Mouse (Mus musculus): ENCODE data around the gene Hipk2.
A peak's percentile ranks its signal among the peaks of the same experiment; 100 is the strongest.

The Hipk2 gene

DNA sequence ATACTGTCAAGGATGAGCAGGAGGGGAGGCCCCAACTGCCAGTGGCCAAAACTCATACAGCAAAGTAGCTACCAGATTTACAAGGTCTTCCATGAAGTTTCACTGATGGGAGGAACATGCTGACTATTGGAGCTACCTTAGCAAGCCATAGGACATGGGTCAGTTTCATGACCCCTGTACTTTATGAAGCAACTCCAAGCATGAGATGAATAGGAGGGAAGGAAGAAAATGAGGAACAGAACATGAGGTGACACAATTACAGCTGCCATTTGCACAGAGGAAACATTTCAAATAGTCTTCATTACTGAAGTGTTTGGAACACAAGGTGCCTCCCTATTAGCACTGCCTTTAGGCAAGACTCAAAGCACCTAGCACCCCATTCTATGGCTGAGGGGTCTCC lies 10.2 kb downstream of the Hipk2 start:
- DNase-seq: no peak

DNA sequence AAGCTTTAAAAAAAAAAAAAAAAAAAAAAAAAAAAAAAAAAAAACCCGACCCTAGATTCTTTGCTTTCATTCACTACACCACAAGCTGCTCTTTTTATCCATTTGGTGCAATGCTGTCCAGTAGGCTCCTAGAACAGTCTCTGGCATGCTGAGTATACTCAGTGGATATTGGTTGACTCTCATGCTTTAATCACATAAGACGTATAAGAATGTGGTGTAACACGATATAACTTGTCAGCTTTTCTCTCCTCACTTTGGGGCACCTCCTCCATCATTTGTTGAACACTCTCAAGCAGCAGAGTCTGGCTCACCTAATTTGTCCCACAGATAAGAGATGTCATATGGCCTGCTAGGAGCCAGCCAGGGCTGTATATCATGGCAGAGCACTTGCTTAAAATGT lies 12.4 kb downstream of the Hipk2 start:
- no peak for DNase-seq

DNA sequence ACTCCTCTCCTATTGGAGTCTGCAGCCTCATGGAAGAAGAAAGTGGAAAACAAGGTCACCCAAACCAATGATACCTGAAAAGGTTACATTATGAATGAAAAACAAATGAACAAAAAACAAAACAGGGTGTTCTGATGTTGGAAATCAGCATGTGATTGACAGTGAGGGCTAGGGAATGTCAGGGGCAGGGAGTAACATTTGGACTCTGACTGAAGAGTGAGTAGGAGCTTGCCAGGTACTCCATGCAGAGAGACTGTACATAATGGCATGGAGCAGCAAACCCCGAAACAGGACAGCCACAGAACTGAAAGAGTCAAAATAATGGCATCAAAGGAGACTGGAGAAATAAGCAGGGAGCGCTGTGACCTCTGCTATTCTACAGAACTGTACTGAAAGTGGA lies 15.7 kb downstream of the Hipk2 start:
- no peak for DNase-seq

DNA sequence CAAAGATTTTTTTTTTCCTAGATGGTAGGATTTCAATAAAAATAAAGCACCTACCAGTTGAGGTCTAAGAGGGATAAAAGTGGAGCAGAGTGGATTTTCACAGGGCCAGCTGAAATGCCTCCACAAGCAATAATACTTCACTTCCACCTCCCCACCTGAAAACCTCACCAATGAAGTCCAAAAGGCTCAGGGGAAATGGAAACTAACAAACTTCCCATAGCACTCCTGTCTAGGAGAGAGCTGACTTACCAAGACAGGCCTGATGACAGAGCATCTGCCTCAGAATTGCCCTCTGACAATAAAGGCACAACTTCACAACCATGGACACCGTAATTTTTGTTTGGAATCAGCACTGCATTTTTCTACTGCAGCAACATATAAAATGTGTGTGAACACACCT lies 16.1 kb downstream of the Hipk2 start:
- DNase-seq: no peak

DNA sequence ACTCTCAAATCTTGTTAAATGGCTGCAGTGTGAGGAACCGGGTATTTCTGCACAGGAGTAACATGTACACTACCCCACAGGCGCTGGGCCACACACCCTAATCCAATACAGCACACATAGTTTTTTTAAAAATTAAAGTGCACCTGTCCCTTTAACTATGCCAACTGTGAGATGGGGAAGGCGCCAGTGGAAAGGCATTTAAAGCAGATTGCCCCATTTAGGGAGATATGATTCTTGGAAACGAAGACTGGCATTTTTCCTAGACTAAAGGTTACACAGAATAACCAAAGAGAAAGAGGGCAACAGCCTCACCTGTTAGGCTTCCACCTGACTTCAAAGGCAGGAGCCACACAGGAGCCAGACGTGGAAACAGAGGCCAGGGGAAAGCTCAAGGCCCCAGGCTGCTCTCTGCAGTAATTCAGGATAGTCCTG lies 22.4 kb downstream of the Hipk2 start:
- DNase-seq: no peak

DNA sequence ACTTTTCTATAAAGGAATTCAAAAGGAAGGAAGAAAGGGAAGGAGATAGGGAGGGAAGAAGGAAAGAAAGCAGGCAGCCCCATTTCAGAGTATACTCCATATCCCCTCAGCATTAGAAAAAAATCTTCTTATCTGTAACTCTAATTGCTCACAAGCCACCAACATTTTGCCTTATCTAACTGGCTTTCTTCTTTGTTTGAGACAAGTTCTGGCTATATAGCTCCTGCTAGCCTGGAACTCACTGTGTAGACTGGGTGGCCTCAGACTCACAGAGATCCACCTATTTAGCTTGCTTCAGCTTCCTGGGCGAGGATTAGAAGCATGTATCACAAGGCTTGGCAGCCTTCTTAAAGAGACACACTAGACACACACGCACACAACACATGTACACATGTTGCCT lies 24.2 kb downstream of the Hipk2 start:
- DNase-seq: no peak

DNA sequence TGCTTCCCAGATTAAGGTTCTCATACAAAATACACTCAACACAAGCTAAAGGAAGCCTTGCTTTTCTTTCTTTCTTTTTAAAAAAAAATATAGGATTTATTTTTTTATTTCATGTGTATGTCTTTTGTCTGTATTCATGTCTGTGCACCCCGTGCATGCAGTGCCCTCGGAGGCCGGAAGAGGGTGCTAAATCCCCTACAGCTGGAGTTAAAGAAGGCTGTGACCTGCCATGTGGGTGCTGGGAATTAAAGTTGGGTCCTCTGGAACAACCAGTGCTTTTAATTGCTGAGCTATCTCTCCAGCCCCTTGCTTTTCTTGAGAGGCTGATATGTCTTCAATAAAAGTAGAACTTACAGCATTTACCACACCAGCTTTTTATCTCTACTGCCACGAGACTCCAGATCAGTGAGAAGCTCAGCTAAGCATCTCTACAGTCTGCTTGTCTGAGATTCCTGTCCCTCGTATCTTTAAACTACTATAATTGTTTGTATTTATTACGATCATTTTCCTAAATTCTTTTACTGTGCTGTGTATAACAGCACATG lies 25.2 kb downstream of the Hipk2 start:
- no peak for DNase-seq

DNA sequence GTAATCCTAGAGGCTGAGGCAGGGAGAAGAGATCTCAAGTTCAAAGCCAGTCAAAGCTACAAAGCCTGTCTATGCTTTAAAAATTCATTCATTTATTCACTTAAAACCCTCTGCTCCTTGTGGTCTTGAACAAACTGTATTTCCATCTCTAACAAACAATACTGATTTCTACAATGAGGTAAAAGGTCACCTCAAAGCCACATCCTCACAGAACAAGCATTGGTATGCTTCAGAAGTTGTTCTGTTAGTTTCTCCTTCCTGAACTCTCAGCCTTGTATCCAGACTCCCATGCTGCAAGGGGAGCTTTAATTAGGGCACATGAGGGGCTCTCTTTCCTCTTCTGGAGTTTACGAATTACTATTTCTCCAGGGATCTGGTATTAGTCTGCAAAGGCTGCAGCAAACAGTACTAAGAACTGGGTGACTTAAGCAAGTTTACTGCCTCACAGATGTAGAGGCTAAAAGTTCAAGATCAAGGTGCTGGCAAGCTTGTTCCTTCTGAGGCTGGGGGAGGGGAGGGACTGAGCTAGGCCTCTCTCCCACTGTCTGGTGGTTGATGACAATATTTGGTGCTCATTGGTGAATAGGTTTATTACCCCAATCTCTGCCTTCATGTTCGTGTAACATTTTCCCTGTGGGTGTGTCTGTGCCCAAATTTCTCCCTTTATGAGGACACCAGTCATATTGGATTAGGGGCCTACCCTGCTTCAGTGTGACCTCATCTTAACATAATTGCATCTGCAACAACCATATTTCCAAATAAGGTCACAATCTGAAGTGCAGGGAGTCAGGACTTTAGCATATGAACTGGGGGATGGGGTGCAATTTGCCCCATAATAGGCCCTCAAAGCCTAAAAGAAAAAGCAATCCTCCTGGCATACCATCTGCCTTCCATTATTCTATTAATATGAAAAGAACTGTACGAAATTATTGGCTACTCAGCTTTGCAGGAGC lies 27.7 kb downstream of the Hipk2 start:
- no peak for DNase-seq

DNA sequence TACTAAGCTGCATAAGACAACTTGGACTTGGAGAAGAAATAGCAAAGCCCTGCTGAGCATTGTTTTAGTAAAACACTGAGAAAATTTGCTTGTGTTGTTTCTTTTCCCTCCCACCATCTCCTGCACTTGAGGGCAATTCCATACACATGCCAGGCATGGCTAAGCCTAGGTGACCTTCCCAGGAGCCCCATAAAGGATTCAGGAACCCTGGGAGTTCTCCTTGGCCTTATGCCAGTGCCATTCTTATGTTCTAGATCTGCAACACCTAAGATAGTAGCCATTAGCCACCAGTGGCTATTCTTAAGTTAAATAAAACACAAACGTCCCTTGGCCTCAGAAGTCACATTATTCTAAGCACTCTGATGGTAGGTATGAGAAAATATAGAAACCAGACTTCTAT lies 28.5 kb downstream of the Hipk2 start:
- DNase-seq: peak; percentile 50

DNA sequence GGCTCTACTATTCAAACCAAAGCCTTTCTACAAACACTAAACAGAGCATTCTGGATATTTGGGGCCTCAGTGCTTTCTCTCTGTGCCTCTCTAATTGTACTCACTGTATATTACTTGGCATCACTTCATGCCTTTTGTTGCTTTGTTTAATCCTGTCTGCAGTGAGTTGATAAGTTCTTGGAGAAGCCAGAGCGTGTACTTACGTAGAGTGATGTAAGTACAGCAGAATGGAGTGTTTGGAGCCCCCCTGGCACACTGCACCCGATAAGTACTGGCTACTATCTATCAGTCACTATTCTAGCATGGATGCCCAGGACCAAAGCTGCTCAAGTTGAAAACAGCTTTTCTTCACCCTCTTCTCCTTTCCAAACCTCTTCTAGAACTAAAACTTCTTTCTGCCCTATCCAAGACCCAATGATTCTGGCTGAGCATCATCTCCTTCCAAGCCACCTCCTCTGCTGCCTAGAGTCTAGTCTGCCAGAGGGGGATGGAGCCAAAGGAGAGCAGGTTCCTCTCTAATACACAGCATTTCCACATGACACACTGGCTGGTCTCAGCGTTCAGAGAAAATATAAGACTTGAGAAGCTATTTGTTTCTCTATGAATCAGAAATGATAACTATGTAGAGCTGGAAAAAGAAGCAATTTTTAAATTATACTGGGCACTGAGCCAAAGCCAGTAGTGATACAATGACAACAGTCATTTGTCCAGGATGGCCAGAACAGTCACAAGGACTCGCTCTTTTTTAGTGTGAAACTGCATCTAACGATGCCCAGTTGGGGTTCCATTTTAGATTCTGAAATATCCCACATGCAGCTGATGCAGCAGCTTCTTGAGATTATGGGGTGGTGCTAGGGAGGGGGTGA lies 29.4 kb downstream of the Hipk2 start:
- no peak for DNase-seq

DNA sequence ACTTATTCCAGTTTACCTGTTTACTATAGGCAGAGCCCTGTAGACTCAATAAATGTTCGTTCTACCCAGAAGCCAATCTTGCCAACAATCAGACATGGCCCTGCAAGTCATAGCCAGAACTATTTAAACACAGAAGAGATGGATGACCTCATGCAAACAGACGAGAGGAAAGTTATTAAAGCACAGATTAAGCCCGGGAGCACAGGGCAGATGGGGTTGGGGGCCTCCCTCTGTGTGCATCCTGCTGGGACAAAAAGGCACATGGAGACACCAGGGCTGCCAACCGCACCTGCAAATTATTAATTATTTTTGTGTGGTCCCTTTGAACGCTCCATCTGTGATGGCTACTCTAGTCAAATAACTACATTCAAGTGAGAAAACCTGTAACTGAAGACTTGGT lies 30.1 kb downstream of the Hipk2 start:
- no peak for DNase-seq

DNA sequence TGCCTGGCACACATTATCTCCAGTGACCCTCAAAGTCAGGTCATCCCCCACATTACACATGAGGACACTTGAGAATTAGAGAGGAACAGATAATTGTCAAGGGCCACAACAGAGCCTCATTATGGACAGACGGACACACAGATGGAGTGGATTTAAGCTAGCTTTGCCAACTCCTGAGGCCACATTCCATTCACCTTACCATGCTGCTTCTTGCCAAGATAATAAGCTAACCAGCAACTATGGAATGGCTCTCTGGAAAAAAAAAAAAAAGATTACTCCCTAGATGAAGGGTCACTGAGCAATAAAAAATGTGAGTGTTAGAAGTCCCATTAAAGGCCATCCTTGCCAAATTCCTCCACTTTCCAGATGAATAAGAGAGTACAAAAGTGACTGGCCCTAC lies 30.8 kb downstream of the Hipk2 start:
- no peak for DNase-seq

DNA sequence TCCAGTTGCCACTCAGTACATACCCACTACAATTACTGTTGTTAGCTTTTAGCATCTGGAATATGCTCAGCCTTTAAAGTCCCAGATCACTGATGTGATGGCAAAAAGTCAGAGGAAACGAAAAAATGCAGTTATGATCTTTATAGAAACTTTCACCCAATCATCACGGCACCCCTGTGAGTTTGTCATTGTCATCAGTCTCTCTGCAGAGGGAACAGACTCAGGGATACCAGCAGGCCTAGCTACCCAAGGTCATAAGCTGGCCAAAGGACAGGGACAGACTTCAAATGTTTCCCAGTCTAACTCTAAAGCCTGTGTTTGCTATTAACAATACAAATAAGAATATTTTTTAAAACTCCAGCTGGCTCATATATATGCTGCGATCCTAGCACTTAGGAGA lies 34.4 kb downstream of the Hipk2 start:
- DNase-seq: no peak

DNA sequence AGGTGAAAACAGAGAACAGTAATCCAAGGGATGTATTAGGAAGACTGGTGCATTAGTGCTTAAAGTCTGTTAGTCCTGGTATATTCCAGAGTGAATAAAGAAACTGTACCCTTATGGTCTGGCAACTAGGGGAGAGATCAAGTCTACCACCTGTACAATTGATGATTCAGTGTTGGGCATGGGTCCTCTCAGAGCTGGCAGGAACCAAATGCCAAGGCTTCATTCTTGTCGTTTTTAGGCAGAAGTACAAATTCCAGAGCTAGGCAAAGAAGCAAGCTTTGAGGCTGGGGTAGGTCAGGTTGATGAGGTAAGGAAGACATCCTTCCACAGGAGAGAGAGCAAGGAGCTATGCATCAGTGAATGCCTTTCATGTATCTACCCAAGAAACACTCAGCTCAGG lies 35.2 kb downstream of the Hipk2 start:
- DNase-seq: no peak

DNA sequence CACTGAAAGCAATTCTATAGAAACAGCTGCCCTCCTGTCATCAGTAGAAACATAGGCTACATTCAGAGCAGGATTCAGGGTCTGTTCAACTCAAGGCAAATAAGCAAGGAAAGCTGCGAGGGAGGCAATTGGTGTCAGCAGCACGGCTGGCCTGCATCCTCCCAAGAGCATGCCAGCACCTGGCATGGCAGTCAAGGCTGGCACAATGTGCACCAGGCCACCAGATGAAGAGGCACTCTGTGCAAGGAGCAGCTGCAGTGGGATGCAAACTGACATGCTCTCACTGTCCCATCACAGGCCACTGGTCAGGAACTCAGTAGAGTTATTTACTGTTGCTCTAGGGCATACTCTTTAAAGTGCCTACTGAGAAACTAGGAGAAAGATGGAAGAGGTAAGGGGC lies 35.6 kb downstream of the Hipk2 start:
- no peak for DNase-seq

DNA sequence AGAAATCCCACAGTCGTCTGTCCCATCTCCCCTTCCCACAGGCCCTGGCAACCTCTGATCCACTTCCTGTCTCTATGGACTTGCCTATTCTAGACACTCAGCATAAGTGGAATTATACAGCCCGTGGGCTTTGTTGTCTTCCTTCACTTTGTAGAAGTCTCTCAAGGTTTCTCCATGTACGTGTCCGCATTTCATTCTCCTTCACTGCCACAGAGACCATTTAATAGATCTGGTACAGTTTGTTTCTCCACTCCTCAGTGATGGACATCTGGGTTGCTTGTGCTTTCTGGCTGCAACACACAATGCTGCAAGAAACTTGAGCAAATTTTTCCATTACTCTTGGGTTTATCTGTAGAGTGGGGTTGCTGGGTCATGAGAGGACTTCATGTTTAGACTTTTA lies 36.1 kb downstream of the Hipk2 start:
- no peak for DNase-seq

DNA sequence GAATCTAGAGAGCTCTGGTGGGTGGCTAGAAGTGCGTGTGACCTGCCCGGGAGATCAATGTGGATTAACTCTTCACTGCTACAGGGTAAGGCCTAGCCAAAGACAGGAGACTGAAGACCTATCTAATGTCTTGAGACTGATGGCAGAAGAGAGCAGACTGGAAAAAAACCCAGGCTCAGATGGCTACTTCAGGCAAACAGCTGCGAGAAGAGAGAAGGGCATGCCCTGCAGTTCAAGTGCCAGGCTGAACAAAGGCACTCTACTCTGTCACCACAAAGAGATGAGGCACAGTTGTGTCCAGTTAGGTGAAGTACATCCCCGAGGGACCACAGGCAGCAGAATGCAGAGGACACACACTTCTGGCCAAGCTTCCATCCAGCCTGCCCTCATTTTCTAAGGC lies 37.9 kb downstream of the Hipk2 start:
- no peak for DNase-seq

DNA sequence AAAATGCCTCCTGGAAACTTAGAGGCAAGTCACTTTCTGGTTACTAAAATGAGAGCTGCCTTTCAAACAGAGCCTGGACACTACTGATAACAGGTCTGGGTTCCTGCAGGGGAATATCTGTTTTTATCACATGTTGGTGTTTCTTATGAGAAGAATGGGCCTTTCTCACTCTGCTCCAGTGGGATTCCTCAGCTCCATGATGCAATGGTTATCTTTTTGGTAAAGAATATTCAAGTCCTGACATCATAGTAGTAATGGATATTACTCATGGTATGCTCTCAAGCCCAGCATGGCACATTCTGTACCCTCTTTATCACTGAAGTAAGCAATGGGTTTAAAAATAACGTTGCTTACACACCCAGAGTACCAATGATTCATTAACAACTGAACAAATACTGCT lies 40.7 kb downstream of the Hipk2 start:
- DNase-seq: no peak

DNA sequence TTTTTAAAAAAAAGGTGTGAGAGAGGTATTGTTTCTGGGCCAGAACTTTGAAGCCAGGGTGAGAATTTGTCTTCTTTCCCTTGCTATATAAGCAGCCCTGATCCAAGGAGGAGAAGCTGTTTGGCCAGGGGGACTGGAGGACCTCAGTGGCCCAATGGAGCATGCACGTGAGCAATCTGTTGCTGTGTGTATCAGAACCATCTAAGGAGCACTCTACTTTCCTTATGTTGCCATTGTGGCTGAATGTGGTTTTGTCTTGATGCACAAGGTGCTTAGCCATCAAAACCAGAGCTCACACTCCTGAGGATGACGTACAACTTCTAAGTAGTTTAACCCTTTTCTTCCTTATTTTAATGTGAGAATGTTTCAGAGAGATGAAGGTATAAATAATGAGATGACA lies 41.2 kb downstream of the Hipk2 start:
- DNase-seq: no peak

DNA sequence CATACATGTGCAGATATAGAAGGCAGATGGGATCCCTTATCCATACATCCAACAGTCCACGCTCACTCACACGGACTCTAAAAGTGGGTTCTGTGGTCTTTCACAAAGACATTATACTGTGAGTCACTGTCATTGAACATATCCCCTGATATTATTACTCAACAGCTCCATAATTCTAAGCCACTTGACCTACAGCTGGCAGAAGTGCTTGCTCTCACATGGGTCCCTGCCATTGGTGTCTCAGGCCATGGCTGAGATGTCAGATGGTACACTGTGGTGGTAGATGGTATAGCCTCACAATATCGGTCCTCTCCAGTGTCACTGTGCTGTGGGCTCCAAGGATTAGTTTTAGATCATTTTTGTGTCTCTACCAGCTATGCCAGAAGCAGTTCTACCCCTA lies 42.2 kb downstream of the Hipk2 start:
- no peak for DNase-seq

DNA sequence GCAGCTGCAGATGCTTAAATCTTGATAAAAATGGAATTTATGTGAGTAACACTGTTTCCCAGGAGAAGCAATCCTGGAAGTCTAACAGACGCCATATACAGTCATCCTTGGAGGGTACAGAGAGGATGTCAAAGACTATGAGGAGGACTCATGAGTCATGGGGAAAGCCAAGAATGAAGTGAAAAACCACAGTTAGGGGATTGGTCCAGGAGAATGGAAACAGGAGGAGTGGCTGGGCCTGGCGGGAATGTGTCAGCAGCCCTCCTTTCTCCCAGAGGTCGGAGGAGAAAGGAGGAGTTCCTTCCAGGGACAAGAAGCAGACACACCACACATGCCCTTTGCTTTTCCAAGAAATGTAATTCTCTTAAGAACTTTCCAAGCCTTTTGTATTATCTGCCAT lies 46.5 kb downstream of the Hipk2 start:
- DNase-seq: no peak

DNA sequence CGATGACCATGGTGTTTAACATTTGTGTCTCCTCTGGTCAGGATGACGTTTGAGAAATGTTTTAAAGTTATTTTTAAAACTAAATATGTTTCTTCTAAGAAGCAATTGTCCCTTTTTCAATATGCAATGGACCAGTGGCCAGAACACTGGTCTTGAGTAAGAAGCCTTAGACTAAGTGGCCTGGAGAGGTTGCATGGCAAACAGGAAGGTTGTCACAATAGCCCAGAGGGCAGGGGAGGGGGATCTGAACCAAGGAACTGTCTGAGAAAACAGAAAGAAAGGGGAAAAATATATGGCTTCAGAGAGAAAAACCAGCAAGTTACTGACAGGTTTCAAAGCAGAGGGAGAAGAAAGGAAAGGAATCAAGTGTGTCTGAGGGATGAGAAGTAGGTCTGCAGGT lies 47.8 kb downstream of the Hipk2 start:
- DNase-seq: no peak

DNA sequence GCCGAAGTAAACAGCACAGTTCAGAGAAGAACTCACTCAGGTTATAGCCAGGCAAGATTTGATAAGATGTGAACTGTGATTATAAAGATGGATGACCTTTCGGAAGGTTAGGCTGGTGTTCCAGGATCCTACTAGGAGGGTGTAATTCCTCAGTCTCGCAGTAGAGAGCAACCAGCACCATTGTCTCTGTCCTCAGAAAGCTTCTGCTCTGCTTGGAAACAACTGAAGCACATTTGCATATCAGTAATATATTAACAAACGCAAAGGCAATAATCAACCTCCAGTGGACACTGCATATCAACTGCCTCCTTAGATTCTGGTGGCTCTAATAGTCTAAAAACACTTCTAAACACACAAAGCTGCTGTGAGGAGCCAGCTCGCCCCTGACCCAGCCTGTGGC lies 48.5 kb downstream of the Hipk2 start:
- DNase-seq: peak; percentile 36

DNA sequence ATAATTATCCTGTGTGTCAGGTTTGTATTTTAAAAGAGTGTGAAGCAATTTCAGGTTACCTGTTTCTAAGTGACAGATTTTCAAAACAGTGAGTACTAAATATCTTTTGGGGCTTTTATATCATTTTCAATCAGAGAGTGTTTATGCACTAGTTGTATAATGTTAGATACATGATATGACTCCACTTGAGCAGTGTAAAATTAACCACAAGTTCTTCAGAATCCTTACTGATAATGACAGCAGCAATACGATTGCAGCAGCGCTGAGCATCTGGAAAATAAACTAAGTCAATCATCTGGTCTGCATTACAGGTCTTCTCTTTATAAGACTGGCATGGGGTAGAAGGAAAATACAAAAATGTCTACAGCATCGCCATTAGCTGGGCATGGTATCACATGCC lies 49.1 kb downstream of the Hipk2 start:
- DNase-seq: no peak
